Mouse (Mus musculus) cerebellum, adult 18-20 months (tissue): ENCODE measurements around the gene Brd4.

Experiments used
- DNase-seq, 2 experiments: peaks; one replicate each; pipeline ENCODE4 v3.0.0; 2021

The Brd4 gene

GRCm38 (mm10) chr17:32165803-32166595 lies 118.5 kb downstream of the Brd4 start:
- DNase-seq: no peak

GRCm38 (mm10) chr17:32165266-32165802 lies 119.2 kb downstream of the Brd4 start:
- DNase-seq: no peak

GRCm38 (mm10) chr17:32164780-32165179 lies 119.7 kb downstream of the Brd4 start:
- DNase-seq: no peak

- no peak for DNase-seq
These were observed 120.4 kb downstream of the Brd4 start for GRCm38 (mm10) chr17:32163910-32164650.

GRCm38 (mm10) chr17:32162112-32162850 lies 122.2 kb downstream of the Brd4 start:
- DNase-seq: peak; percentile 49 to 59

GRCm38 (mm10) chr17:32160882-32161281 lies 123.6 kb downstream of the Brd4 start:
- DNase-seq: no peak

- no peak for DNase-seq
These were observed 125.7 kb downstream of the Brd4 start for GRCm38 (mm10) chr17:32158841-32159240.

GRCm38 (mm10) chr17:32146718-32147117 lies 137.8 kb downstream of the Brd4 start:
- no peak for DNase-seq
